Mouse (Mus musculus) layer of hippocampus, adult 9-11 months (tissue): ENCODE results near the gene Zdhhc11.
"Not testable (repeated sequence)": the region's sequence is repeated elsewhere in the genome, so short reads cannot be mapped to it uniquely, and the experiment has no call there.

ENCODE experiments used
- DNase-seq: peaks from one replicate; pipeline ENCODE4 v3.0.0; 2022

Zdhhc11 gene

DNA sequence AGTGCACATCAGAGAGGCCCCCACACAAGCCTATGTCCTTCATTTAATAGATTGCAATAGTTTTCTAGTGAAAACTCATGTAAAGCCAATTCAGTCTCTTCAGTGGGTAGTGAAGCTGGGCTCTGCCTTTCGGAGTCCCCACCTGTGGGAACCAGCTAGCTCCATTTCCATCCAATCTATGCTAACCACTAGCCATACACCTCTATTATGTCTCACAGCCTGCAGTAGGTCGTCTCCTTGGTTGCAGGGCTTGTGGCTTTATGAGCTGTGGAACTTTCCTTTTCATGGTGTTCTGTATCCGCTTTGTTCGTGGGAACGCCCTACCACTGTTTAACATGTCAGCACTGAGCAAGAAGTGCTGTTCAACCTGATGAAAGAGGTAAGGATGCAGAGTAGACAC lies at the start of gene Zdhhc11:
Zdhhc11 (plus strand) TSS at position 301 of the 400 bp plus-strand sequence.
- DNase-seq: no peak

DNA sequence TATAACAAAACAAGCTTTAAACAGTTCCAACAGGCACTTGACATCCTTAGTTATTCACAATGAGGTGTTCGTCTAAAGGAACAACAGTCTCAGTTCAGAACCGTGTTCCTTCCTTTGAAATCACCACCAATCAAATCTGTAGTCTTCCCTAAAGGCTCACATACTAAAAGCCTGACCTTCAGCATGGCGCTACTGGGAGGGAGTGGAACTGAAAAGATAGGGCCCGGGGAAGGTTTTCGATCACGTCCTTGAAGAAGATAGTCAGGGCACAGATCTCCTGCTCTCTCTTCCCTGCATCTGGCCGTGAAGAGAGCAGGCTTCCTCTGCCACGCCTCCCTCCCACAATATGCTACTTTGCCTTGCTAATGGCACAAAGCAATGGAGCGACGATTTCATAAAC lies 31.4 kb upstream of the Zdhhc11 start:
- DNase-seq: no peak

DNA sequence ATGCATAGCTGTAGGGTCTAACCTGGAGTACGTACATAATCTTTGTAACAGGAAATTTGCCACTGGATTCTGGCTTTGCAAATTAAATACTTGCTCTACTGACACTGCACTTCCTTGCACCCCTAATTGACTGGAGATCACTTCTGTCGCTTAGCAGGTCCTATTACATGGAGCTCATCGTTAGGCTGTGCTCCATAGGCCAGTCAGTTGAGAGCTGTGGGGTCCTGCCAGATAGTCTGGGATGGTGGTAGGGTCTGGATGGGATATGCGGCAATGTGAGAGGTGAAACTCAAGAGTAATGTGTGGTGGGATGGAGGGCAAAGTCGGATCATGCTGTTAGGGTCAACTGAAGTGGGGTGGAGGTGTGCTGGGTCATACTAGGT lies 26.7 kb upstream of the Zdhhc11 start:
- no peak for DNase-seq

DNA sequence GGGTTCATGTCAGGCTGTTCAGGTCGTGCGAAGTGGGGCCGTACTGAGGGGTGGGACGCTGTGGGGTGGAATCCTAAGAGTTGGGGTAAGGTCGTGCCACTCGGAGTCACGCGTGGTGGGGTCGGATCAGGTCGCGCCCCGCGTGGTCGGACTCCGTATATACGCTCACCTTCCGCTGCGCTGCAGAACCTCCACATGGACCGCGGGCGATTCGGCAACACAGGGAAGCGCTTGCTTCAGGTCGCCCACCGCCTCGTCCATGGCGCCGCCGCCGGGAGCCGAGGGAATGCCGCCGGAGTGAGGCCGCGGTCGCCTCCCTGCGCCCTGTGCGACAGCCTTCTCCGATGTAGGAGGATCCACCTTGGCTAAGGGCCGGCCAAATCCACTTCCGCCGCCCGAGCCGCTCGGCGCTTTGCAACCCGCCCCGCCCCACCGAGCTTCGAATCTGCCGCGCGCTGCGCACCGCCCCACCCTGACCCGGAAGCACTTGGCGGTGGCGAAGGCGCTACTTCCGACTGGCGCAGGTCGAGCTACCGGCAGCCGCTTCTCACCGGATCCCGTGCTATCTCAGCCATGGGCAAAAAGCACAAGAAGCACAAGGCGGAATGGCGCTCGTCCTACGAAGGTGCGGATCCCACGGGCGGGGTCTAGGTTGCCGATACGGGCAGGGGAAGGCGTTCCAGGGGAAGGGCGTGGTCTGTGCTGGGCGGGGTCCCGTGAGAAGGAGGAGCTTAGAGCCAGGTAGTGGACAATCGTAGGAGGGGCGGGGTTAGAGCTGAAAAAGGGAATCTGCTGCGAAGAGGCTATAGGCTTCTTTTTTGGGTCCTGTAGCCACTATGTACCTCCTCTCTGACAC lies 26.1 kb upstream of the Zdhhc11 start, which contains the start of the genes Trip13 and Brd9:
Trip13 (minus strand) TSS at position 464 of the 856 bp plus-strand sequence.
Brd9 (plus strand) TSS at position 491 of the 856 bp plus-strand sequence.
- DNase-seq: peak; percentile 85

DNA sequence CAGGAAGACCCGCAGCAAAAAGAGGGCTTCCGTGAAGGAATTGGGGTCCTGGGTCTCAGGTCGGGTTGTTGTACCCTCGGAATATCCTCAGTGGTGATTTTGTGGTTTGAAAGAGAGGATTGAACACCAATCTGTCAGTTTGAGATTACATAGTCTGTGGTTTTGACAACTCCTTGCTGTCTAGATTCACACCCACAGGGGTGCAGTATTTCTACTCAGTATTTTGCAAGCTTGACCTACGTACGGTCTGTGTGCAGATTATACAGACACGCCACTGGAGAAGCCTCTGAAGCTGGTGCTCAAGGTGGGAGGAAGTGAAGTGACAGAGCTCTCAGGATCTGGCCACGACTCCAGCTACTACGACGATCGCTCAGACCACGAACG lies 25.5 kb upstream of the Zdhhc11 start:
- no peak for DNase-seq

DNA sequence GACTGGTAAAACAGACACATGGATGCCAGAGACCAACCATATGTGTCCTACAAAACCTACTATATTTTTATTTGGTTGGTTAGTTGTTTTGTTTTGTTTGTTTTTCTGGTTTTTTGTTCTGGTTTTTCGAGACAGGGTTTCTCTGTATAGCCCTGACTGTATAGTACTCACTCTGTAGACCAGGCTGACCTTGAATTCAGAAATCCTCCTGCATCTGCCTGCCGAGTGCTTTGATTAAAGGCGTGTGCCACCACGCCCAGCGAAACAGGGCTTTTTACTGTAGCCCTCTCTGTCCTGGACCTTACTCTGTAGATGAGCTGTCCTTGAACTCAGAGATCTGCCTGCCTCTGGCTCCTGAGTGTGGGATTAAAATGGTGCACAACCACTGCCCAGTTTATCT lies 24.6 kb upstream of the Zdhhc11 start:
- no peak for DNase-seq

DNA sequence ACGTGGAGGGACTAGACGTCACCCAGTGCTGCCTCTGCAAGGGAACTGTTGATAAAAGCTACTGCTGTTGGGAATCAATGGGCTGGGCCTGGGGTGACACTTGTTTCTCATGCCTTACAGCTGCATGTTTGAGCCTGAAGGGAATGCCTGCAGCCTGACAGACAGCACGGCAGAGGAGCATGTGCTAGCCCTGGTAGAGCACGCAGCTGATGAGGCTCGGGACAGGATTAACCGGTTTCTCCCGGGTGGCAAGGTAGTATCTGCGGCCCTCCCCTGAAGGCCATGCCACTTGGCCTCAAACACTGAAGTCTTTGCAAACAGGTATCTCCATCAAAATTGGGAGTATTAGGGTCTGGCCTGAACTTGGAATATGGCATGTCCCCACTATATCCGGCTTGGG lies 19.0 kb upstream of the Zdhhc11 start:
- DNase-seq: no peak

DNA sequence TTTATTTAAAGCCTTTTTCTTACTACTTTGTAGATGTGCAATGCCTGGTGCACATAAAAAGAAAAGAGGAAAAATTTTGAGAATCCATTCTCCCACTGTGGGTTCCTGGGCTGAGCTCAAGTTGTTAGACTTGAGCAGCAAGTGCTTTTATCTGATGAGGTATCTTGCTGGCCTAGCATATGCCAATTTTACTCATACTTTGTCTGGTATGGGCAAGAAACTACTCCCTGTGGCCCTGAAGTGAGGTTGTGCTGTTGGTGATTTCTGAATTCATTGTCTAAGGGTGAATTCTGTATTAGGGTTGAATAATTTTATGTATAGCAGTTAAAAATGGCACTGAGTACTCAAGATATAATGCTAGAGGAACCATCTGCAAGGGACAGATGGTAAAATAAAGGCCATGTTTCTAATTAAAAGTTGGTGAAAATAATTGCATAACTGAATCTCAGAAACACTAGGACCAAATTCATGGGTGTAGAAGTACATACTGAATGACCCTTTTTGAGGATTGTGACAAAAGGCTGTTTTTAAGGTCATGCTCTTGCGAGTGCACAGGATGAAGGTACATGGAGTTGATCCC lies 10.0 kb upstream of the Zdhhc11 start:
- DNase-seq: no peak

DNA sequence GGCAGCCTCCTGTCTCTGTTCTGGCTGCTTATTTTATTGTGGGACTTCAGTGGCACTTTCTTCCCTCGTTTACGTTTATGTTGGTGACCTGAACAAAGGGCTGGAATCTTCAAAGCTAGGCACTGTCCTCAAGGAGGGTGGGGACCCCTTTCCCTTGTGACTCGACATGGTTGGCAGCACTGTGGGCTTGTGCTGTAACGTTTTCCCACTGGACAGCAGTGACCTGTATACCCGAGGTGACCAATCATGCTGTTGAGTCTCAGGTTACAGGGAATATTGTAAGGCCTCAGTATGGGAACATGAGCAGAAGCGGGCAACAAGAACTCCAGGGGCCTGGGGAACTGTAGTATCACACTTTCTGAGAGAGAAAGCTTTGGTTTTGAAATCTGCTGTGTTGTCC lies 9.0 kb upstream of the Zdhhc11 start:
- no peak for DNase-seq

DNA sequence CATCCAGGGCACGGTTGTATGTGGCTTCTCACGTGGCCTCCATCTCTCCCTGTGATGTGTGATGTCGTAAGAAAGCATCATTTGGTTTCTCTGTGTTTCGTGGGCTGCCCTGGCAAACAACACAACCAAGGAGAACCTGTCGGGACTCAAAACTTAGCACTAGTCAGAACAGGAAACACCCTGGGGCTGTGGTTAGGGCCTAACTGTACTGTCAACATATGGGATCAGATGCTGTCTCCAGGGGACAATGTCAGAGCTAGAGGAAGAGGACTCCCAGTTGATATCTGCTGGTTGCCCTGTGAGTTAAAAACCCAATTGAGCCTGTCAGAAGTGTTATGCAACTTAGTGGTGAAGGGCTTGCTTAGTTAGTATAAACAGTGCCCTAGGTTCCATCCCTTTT lies 8.1 kb upstream of the Zdhhc11 start:
- no peak for DNase-seq

DNA sequence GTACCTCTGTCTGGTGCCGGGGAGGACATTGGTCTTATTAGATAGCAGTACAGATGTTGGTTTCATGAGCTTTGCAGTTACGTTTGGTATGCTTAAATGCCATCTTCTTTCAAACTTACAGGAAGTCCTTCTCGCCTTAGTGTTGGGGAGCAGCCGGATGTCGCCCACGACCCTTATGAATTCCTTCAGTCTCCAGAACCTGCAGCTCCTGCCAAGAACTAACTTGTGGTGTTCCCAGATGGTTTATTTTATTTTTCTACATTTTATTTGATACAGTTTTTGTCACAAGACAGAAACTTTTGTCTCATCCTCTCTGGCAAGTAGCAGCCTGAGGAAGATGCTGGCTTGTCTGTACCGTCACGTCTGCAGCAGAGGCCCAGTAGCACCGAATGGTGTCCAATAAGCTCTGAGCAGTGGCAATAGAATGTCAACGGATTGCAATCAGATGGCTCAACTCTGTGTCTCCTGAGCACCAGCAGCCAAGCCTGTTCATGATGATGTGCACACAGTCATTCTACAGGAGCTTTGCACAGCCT lies 3.5 kb upstream of the Zdhhc11 start:
- peak; percentile 60 for DNase-seq

DNA sequence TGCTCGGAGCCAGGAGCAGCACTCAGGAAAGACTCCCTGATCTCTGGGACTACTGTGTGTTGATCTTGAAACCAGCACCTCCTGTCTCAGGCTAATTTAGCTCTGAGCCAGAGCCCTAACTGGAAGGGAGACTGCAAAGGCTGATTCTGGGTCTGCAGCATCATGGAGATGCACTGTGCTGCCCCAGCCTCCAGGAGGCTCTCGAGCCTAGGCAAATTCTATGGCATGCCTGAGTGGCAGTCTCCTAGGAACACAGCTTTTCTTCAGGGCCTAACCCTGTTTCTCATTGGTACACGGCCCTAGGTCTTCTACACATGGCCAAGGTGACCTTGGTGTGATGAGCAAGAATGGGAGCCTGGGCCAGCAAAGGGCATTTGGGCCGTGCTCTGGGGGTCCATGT lies 2.5 kb upstream of the Zdhhc11 start:
- no peak for DNase-seq

DNA sequence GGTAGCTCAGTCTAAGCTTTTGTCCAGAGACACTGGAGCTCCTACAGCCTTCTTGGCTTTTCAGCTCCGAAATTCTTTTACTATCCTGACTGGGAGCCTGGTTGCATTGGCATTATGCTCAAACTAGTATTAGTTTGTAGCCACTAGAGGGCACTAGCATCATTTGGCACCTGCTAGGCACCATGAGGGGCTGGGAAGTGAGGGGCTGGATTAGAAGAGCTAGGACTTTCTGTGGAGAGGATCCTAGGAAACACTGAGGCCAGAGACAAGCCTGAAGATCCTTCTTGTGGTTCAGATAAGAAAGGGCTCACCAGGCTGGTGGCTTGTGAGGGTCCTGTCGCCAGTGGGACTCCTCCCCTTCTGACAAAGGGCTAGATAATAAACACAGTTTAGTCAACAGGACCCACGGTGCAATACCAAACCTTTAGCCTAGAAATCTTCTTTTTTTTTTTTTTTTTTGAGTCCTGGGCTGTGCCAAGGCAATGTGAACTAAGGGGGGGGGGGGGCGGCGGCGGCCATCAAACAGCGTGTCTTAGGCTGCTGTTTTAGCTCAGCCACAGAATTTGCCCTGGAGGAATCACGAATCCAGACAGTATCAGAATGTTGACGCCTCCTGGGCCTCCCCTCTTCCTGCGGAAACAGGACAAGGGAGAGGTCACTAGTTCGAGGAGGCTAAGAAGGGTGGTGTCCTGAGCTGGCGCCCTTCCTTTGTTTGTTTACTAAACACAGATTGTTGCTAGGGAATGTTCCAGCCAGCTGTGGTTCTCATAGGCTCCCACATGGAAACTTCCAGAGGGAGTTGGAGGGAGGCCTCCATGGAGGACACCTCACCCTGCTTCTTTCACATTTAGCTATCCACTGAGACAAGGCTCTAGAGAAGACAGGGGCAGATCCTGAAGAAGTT lies 7.1 kb downstream of the Zdhhc11 start:
- peak; percentile 63 for DNase-seq

DNA sequence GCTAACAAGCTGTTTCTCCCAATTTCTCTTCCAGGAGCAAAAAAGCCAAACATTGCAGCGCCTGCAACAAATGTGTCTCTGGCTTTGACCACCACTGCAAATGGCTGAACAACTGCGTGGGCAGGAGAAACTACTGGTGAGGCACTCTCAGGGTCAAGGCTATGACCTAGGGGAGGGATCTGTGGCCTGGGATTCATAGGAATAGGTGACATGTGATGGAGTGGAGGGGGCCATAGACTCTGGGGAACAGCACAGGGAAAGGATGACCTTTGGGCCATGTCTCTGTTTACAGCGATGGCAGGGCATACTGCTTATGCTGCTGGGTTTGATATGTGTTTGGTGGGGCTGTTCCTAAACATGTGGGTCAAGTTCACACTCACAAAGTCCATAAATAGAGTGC lies 10.9 kb downstream of the Zdhhc11 start:
- no peak for DNase-seq

DNA sequence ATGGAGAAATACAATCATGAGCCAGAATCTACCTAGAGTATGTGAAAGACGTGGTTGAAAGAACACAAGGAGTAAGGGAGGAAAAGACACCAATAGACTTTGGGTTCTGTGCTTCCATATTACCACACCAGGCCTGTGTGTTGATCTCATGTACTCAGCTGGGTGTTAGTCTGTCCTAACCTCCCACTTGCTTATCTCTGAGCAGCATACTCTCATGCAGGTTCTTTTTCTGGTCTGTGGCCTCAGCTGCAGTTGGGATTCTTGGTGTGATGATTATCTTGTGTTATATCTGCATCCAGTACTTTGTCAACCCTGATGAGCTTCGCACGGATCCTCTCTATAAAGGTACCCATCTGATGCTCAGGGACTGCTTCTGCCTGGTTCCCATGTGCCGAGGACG lies 13.3 kb downstream of the Zdhhc11 start:
- no peak for DNase-seq

DNA sequence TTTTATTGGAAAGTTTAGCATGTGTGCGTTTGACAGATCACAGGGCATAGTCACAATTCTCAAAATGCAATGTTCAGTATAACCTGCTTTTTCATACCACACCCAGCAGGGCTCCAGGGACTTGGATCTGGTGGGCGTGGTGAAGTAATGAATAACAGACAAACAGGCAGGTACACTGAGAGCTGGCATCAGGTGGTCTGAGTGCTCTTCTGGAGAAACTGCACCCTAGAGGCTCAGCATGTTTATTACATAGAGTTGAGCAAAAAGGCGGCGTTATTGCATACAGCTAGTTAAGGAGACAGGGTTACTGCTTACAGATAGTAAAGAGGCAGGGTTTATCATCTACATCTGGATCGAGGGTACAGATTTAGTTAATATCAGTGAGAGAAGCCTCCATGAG lies 26.7 kb downstream of the Zdhhc11 start:
- no peak for DNase-seq

DNA sequence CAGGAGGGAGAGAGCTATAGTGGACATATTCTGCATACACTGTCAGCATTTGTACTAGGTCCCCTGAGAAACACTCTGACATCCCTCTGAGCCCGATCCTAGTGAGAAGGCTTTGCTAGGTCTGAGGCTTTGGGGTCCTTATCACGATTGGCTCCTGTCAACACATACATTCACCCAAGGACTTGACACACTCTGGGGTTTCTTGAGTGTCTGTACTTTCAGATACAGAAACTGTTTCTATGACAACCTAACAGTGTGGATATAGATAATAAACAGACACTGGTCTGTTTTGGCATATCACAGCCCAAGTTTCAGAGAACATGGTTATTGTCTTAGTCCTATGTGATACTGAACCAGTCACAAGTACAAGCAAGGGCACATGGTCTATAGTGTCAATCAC lies 27.1 kb downstream of the Zdhhc11 start:
- DNase-seq: no peak

DNA sequence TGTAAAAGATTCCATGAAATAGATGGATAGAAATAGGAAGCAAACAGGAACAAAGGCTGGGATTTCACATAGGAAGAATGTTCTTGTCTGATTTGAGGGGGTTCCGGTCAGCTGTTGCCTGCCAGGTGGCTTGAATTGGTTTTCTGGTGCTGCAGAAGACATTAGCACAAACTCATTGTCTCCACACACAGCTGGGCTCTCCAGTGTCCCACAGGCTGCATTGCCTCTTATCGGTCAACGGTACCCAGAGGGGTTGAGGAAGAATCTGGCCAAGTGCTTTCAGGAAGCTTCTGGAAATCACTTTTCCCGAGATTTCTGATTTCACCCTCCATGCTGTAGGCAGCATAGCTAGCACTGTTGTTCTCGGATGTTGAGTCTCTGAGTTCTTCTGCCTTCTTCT lies 27.6 kb downstream of the Zdhhc11 start:
- no peak for DNase-seq

DNA sequence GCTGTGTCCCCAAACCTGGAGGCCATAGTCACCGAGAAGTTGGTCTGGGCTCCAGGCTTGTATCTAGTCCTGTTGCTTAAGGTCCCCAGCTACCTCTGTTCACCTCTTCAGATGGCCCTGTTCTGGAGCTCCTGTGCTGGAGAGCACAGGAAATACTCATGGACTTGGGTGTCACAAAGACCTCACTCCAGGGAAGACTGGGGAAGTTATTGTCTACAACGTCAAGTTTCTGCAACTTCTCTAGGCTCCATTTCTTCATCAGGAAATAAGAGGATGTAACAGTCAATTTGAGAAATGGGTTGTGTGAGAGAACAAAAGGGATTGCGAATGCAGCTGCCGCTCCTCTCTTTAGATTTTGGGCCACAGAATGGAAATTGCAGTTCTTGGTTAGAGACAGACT lies 32.8 kb downstream of the Zdhhc11 start:
- no peak for DNase-seq

DNA sequence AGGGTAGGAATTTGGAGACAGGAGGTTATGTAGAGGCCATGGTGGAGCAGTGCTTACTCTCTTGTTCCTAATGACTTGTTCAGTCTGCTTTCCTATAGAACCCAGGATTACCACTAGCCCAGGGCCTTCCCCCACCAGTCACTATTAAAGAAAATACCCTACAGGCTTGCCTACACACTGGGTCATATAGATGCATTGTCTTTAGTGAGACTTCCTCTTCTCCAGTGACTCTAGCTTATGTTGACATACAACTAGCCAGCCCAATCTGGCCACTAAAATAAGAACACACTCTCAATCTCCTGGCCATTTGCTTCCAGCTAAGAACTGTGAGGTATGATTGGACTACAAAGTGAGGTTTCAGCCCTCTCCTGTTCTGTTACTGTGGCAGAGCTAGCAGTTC lies 36.9 kb downstream of the Zdhhc11 start:
- no peak for DNase-seq

DNA sequence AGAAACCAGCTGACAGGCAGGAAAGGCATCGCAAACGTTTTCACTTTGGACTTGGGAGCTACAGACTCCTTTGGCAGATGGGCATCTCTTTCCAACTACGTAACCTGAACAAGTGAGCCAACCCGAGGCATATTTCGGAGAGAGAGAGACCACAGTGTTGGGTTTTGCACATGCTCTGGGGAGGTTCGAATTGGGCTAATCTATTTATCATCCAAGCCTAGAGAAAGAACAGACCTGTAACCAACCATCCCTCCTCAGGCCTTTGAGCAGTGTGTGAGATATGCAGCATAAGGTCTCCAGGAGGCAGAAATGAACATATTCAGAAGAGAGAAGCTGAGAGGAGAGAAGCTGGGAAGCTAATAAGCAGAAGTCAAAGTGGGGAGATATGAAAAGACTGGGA lies 37.3 kb downstream of the Zdhhc11 start:
- DNase-seq: no peak

DNA sequence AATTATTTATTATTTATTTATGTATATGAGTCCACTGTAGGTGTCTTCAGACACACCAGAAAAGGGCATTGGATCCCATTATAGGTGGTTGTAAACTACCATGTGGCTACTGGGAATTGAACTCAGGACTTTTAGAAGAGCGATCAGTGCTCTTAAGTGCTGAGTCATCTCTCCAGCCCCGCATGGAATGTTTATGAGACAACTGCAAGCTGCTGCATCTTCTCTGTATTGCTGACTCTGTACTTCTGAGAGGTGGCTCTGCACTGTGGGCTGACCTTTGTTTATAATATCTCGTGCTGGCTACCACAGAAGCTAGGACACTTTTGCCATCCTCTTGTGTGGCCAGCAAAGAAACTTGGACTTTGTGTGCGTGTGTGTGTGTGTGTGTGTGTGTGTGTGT lies 37.8 kb downstream of the Zdhhc11 start:
- no peak for DNase-seq

DNA sequence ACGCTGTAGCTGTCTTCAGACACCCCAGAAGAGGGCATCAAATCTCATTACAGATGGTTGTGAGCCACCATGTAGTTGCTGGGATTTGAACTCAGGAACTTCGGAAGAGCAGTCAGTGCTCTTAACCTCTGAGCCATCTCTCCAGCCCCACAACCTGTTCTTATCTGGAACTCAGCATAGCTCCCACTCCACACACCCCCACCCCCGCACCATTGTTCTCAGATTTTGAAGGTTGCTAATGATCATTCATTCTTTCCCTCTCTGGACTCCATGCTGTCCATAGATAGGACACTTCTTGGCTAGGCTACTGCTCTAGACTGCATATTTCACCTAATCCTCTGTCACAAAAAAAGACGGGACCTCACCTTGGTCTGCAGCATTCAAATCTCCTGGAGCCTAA lies 43.2 kb downstream of the Zdhhc11 start:
- DNase-seq: not testable (repeated sequence)
